In the genomic region with DNA sequence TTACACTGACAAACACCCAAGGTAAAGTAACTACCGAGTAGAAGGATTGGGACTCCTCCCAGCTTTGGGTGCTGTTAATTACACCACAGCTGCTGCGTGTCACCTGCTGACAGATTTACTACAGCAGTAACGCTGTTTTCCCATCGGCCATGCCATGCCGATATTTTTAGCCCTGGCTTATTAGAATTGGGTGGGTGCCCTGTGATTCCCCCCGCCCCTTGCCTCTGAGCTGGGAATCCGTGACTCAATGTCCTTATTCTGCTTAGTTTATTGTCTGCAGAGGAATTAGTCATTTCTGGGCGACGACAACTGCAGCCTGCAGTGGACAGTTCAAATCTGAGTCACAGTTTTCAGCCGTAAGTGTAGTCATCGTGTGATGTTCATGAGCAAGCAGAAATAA, we compare ENCODE assay signal across 10 mouse cellular contexts. TPM values are rescaled to one million over a fixed set of nuclear protein-coding genes. Genes with fewer than 3 reads are reported as not detected.
DNase-seq lines count a peak whose midpoint lies in the region; ATAC-seq and TF ChIP-seq lines count a peak whose summit lies in the region.
"Had no signal": no experiment of that assay in that cellular context is flagged by ENCODE, and none has a peak within 500 bp of the region (broad histone marks: within the 10 kb centered on the region; RNA-seq: fewer than 3 reads in every experiment).

No protein-coding gene starts in this region.

- peak; percentile 18 to 26 for DNase-seq in left cerebral cortex, adult 2 months (ENCODE audit: extremely low spot score in 1 of 2, low spot score in 2 of 2)
- DNase-seq in left cerebral cortex, postnatal 14 days (ENCODE audit: low spot score in 2 of 2): no peak
- peak; percentile 58 for DNase-seq in adrenal gland, postnatal 10 days
- DNase-seq in intestine, embryonic 14.5 days (ENCODE audit: low spot score): peak; percentile 59
- DNase-seq in liver: no peak
- DNase-seq in embryo, embryonic 10.5 days (ENCODE audit: low spot score): no peak
- DNase-seq: midbrain, embryonic 14.5 days; thymus, postnatal 36 days had no signal

- H3K36me3 ChIP-seq in intestine, embryonic 14.5 days (ENCODE audit: control insufficient read depth, insufficient read depth, low read length): no peaks in the 10 kb centered on the region
- H3K36me3 ChIP-seq in neural tube, embryonic 14.5 days (ENCODE audit: control insufficient read depth, insufficient read depth, low read length): no peaks in the 10 kb centered on the region

- 0 out of 2 replicates have a peak overlapping the region, but pooled peaks have one; percentile 18 for H3K4me2 ChIP-seq in intestine, embryonic 14.5 days (ENCODE audit: low read length)
- H3K4me2 ChIP-seq in neural tube, embryonic 14.5 days (ENCODE audit: low read depth, low read length): peak overlapping the region; percentile 20; the same call in 1 of the 2 replicates

- no peaks in the 10 kb centered on the region for H3K9me3 ChIP-seq in intestine, embryonic 14.5 days (ENCODE audit: control insufficient read depth, low read length)
- no peaks in the 10 kb centered on the region for H3K9me3 ChIP-seq in neural tube, embryonic 14.5 days (ENCODE audit: control insufficient read depth, low read length)

- WGBS in intestine, embryonic 14.5 days: 16% methylated on average over 11 of the region's 11 CpGs
- 9% methylated on average over 11 of the region's 11 CpGs for WGBS in neural tube, embryonic 14.5 days

- H3K27ac ChIP-seq in left cerebral cortex, adult 2 months: no peak overlapping the region
- no peak overlapping the region for H3K27ac ChIP-seq in intestine, embryonic 14.5 days (ENCODE audit: low read depth)
- no peak overlapping the region for H3K27ac ChIP-seq in neural tube, embryonic 14.5 days (ENCODE audit: low read depth, low read length)

- H3K27me3 ChIP-seq in intestine, embryonic 14.5 days (replicated peaks; ENCODE audit: control insufficient read depth, insufficient read depth, low read length): no peaks in the 10 kb centered on the region
- no peaks in the 10 kb centered on the region for H3K27me3 ChIP-seq in neural tube, embryonic 14.5 days (ENCODE audit: control insufficient read depth, insufficient read depth, low read length)

- peaks cover 3% of the 10 kb centered on the region; the same call in 1 of the 2 replicates for H3K4me1 ChIP-seq in intestine, embryonic 14.5 days (replicated peaks; ENCODE audit: control insufficient read depth, insufficient read depth, low read length)
- peaks cover 14% of the 10 kb centered on the region for H3K4me1 ChIP-seq in neural tube, embryonic 14.5 days (ENCODE audit: control insufficient read depth, insufficient read depth, low read length)

- no peak overlapping the region for H3K9ac ChIP-seq in intestine, embryonic 14.5 days (ENCODE audit: low read length)
- no peak overlapping the region for H3K9ac ChIP-seq in neural tube, embryonic 14.5 days (replicated peaks; ENCODE audit: low read depth, low read length)

- intact Hi-C loops in left cerebral cortex, adult 2 months (cut with DNase I): loop anchor here (10.0 kb wide), 1 partner anchor 115 kb away; no protein-coding TSS in a partner anchor
- intact Hi-C loops in left cerebral cortex, postnatal 14 days (cut with DNase I): loop anchor here (10.0 kb wide), 3 partner anchors 75 to 265 kb away; no protein-coding TSS in a partner anchor

- no peak for TF ChIP-seq CTCF in left cerebral cortex, adult 2 months (IDR thresholded peaks at IDR 0.05)

- ATAC-seq in intestine, embryonic 14.5 days (replicated peaks; ENCODE audit: low FRiP score, low TSS enrichment, low read depth): no peak
- ATAC-seq in neural tube, embryonic 14.5 days (ENCODE audit: low read depth): peak; percentile 57; the same call in 1 of the 2 replicates
- ATAC-seq in frontal cortex, adult (ENCODE audit: low TSS enrichment): no peak

- no peak overlapping the region for H3K4me3 ChIP-seq in left cerebral cortex, adult 2 months
- H3K4me3 ChIP-seq in intestine, embryonic 14.5 days (ENCODE audit: low read depth, low read length): no peak overlapping the region
- H3K4me3 ChIP-seq in neural tube, embryonic 14.5 days (ENCODE audit: low read depth, low read length): no peak overlapping the region

RNA-seq across cellular contexts. Expression of gene Kifc3, which starts 7.3 kb away (rescaled TPM):
- 10 to 100 TPM; 58.4 to 61.5 TPM for total RNA-seq in left cerebral cortex, adult 2 months (2021)
- total RNA-seq in left cerebral cortex, postnatal 14 days (2021): 10 to 100 TPM; 52.9 to 60.3 TPM
- total RNA-seq in adrenal gland, postnatal 10 days (2021): 10 to 100 TPM; 80.0 to 89.0 TPM
- 11.6 and 21.6 TPM in 2 replicates for polyA plus RNA-seq in intestine, embryonic 14.5 days (2014; fragmentation: Nextera tagmentation; extraction: Ambion mirVana)
- 15.9 and 20.0 TPM in 2 replicates for polyA plus RNA-seq in neural tube, embryonic 14.5 days (2014; fragmentation: Nextera tagmentation; extraction: Ambion mirVana)

Comparison
In these comparisons a context has a peak if more than half of its experiments do, and no peak if none do; other contexts are left out.
1. DNase-seq: peak in left cerebral cortex, adult 2 months (2 of 2), adrenal gland, postnatal 10 days (single experiment) and intestine, embryonic 14.5 days (single experiment); none in left cerebral cortex, postnatal 14 days (0 of 2), liver (single experiment) and embryo, embryonic 10.5 days (single experiment).